Mouse (Mus musculus) forebrain, embryonic 12.5 days (tissue): ENCODE results near the gene Rab8a. TPM values are rescaled to one million over a fixed set of nuclear protein-coding genes. Genes with fewer than 3 reads are reported as not detected.

Experiments used
- ATAC-seq: fragments of 200-750 bp; cut with Nextera tagmentation; 2 replicates; pipeline ENCODE4 v1.8.0; 2017; ENCODE audit warnings: moderate TSS enrichment; ENCODE audit not compliant: low FRiP score
- H3K27ac ChIP-seq: fragments of 300-500 bp; sonication (generic); 2 replicates; pipeline ENCODE4 v1.5.1; 2016; ENCODE audit warnings: mild to moderate bottlenecking
- H3K27me3 ChIP-seq: fragments of 300-500 bp; sonication (generic); 2 replicates; pipeline ENCODE4 v1.6.1; 2016; ENCODE audit warnings: mild to moderate bottlenecking
- H3K36me3 ChIP-seq: fragments of 300-500 bp; sonication (generic); replicated peaks from 2 replicates; pipeline ENCODE4 v1.6.1; 2016; ENCODE audit warnings: mild to moderate bottlenecking
- H3K4me1 ChIP-seq: fragments of 300-500 bp; sonication (generic); 2 replicates; pipeline ENCODE4 v1.6.1; 2016
- H3K4me2 ChIP-seq: fragments of 300-500 bp; sonication (generic); 2 replicates; pipeline ENCODE4 v1.6.1; 2016; ENCODE audit warnings: mild to moderate bottlenecking, moderate library complexity
- H3K4me3 ChIP-seq: fragments of 300-500 bp; sonication (generic); replicated peaks from 2 replicates; pipeline ENCODE4 v1.5.1; 2016; ENCODE audit warnings: mild to moderate bottlenecking
- H3K9ac ChIP-seq: fragments of 300-500 bp; sonication (generic); 2 replicates; pipeline ENCODE4 v1.6.1; 2016; ENCODE audit warnings: mild to moderate bottlenecking
- H3K9me3 ChIP-seq: fragments of 300-500 bp; sonication (generic); 2 replicates; pipeline ENCODE4 v1.6.1; 2016
- WGBS: fragments of 180-500 bp; shearing (Covaris S2); methylation state at CpG from one replicate; pipeline ENCODE4 v1.1.7; 2016; 5-methylcytosine and 5-hydroxymethylcytosine counted together
- polyA plus RNA-seq: library from polyadenylated mRNA; unstranded; fragments of >200 nt; fragmentation: Nextera tagmentation; extraction: Ambion mirVana; gene quantifications from 2 replicates; pipeline ENCODE4 v1.2.1, GENCODE M21; 2016

The Rab8a gene
- polyA plus RNA-seq, 1 experiment from 2014 or later = 121 TPM

GRCm38 (mm10) chr8:72218781-72219540 lies 58.0 kb downstream of the Rab8a start:
- 82% methylated on average over 10 of the region's 10 CpGs for WGBS
- Histone ChIP-seq H3K36me3 (peaks cover 32% of the 10 kb centered on the region), H3K4me3 (peak overlapping the region; percentile 83), H3K9me3 (no peaks in the 10 kb centered on the region), H3K9ac (no peak overlapping the region), H3K4me1 (peaks cover 18% of the 10 kb centered on the region), H3K27me3 (peaks cover 26% of the 10 kb centered on the region), H3K27ac (no peak overlapping the region), H3K4me2 (peak overlapping the region; percentile 87)
- ATAC-seq = peak; percentile 45

- Histone ChIP-seq H3K27ac (peak within 1 kb of the TSS; percentile 76), H3K4me2 (peak within 1 kb of the TSS; percentile 87), H3K4me3 (peak within 1 kb of the TSS; percentile 83), H3K36me3 (peaks cover 34% of the 10 kb centered on the region), H3K9me3 (no peaks in the 10 kb centered on the region), H3K4me1 (peaks cover 18% of the 10 kb centered on the region), H3K9ac (peak within 1 kb of the TSS; percentile 78), H3K27me3 (peaks cover 23% of the 10 kb centered on the region)
- WGBS = 13% methylated on average over 39 of the region's 39 CpGs
- ATAC-seq = peak; percentile 98
Observed at GRCm38 (mm10) chr8:72219541-72220363, 58.8 kb downstream of the Rab8a start, which contains the start of gene Fam32a. Gene Fam32a (plus strand): TSS chr8:72219730.

- H3K4me1 ChIP-seq = peaks cover 18% of the 10 kb centered on the region
- peak overlapping the region; percentile 83 for H3K4me3 ChIP-seq
- H3K36me3 ChIP-seq = peaks cover 34% of the 10 kb centered on the region
- 85% methylated on average over 4 of the region's 4 CpGs for WGBS
- ATAC-seq = no peak
- no peaks in the 10 kb centered on the region for H3K9me3 ChIP-seq
- H3K4me2 ChIP-seq = peak overlapping the region; percentile 87
- no peak overlapping the region for H3K9ac ChIP-seq
- H3K27ac ChIP-seq = no peak overlapping the region
- H3K27me3 ChIP-seq = peaks cover 13% of the 10 kb centered on the region; the same call in 1 of the 2 replicates
Observed at GRCm38 (mm10) chr8:72220758-72221157, 59.8 kb downstream of the Rab8a start.

GRCm38 (mm10) chr8:72222656-72223055 lies 61.7 kb downstream of the Rab8a start:
- Histone ChIP-seq H3K9me3 (no peaks in the 10 kb centered on the region), H3K27ac (no peak overlapping the region), H3K36me3 (peaks cover 34% of the 10 kb centered on the region), H3K4me2 (no peak overlapping the region), H3K4me3 (no peak overlapping the region), H3K9ac (no peak overlapping the region), H3K4me1 (peaks cover 18% of the 10 kb centered on the region), H3K27me3 (0 out of 2 replicates have a peak, but pooled peaks cover 6% of the 10 kb centered on the region)
- 93% methylated on average over 5 of the region's 5 CpGs for WGBS
- no peak for ATAC-seq

Other genes with a start within 250 kb of the Rab8a start
- gene Zfp961, start 210.2 kb upstream of the Rab8a start, polyA plus RNA-seq = 23.3 and 29.7 TPM in 2 replicates
- 0.35 and 1.6 TPM in 2 replicates for gene Cyp4f18, start 151.6 kb upstream of the Rab8a start, polyA plus RNA-seq
- not detected in 2 replicates for gene Olfr372, start 120.0 kb upstream of the Rab8a start, polyA plus RNA-seq
- not detected in 2 replicates for gene Olfr373, start 78.0 kb upstream of the Rab8a start, polyA plus RNA-seq
- 0.04 TPM in 1 of 2 replicates, not detected in the other for gene Olfr374, start 54.2 kb upstream of the Rab8a start, polyA plus RNA-seq
- gene Tpm4, start 26.2 kb upstream of the Rab8a start, polyA plus RNA-seq = 416 and 424 TPM in 2 replicates
- not detected in 2 replicates for gene Hsh2d, start 28.4 kb downstream of the Rab8a start, polyA plus RNA-seq
- gene Cib3, start 51.6 kb downstream of the Rab8a start, polyA plus RNA-seq = not detected in 2 replicates
- not detected in 2 replicates for gene Gm11034, start 52.4 kb downstream of the Rab8a start, polyA plus RNA-seq
- gene Fam32a, start 58.5 kb downstream of the Rab8a start, polyA plus RNA-seq = 78.2 and 87.0 TPM in 2 replicates
- 193 and 196 TPM in 2 replicates for gene Ap1m1, start 78.8 kb downstream of the Rab8a start, polyA plus RNA-seq
- gene Gm10282, start 144.1 kb downstream of the Rab8a start, polyA plus RNA-seq = 34.4 and 36.6 TPM in 2 replicates
- gene Klf2, start 157.8 kb downstream of the Rab8a start, polyA plus RNA-seq = 4.6 and 5.0 TPM in 2 replicates